ENCODE assay signal across 15 mouse cellular contexts in the genomic region with DNA sequence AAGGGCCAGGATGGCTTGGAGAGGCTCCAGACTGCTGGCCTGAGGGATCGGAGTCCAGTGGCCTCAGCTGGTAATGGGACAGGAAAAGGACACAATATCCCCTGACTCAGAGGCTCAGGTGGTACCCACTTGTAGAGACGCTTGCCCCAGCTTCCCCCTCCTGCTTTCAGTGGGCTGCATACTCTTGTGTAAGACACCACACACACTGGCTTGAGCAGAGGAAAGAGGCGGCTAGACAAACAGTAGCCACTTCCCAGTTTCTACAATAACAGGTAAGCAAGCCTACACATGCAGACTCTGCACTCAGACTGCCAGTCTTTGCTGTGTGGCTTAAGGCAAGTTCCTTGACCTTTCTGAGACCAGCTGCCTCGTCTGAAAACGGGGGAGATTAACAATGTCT.
"Had no signal": no experiment of that assay in that cellular context is flagged by ENCODE, and none has a peak within 500 bp of the region (broad histone marks: within the 10 kb centered on the region; RNA-seq: fewer than 3 reads in every experiment).

No protein-coding gene starts in this region.

- ATAC-seq: liver, postnatal 0 days; midbrain, embryonic 15.5 days had no signal

- DNase-seq: kidney, adult 11 months; kidney, adult 8-10 months; kidney, postnatal 10 days; kidney, postnatal 4 days; liver, postnatal 0 days; lung, embryonic 14.5 days; lung, postnatal 10 days; lung, postnatal 4 days; right cerebral cortex, adult 18-20 months; right cerebral cortex, postnatal 14 days; right cerebral cortex, postnatal 4 days; thymus, adult 2 months; thymus, postnatal 14 days; thymus, postnatal 4 days had no signal
